Mouse (Mus musculus): Measurements from ENCODE around the gene Fam25c. TPM values are rescaled to one million over a fixed set of nuclear protein-coding genes. Genes with fewer than 3 reads are reported as not detected.

Gene Fam25c
- total and polyA plus RNA-seq, 3 experiments, result not detected

- dilution Hi-C loops (cut with MboI; ENCODE audit: extremely low pct_ligation_motif_present, extremely low pct_unique_long_range_greater_than_20kb, low sequenced_read_pairs) (no loop called here), in situ Hi-C loops (cut with MboI; ENCODE audit: low pct_ligation_motif_present, low pct_unique_long_range_greater_than_20kb, low sequenced_read_pairs) (no loop called here)
- H3K4me1 ChIP-seq (ENCODE audit: control insufficient read depth in 1 of 2, insufficient read depth in 2 of 2), result peaks cover 5 to 13% of the 10 kb centered on the region in 2 experiments; a peak in 3 of 4 replicates
- no peak overlapping the region for H3K27ac ChIP-seq (ENCODE audit: insufficient read depth, low read depth)
- no peak overlapping the region for H3K9ac ChIP-seq (ENCODE audit: insufficient read depth, low read depth)
- no peaks in the 10 kb centered on the region for H3K9me3 ChIP-seq (replicated peaks; ENCODE audit: low read length)
- H3K27me3 ChIP-seq (replicated peaks), result no peaks in the 10 kb centered on the region
- peaks cover 0 to 23% of the 10 kb centered on the region in 2 experiments for H3K36me3 ChIP-seq (replicated peaks in 1 of 2; ENCODE audit: control insufficient read depth in 1 of 2, insufficient read depth in 1 of 2, low read length in 1 of 2)
- no peak for DNase-seq (ENCODE audit: extremely low read depth)
- H3K4me2 ChIP-seq (ENCODE audit: insufficient read depth, low read depth, poor library complexity, severe bottlenecking), result no peak overlapping the region
- no peaks in the 10 kb centered on the region for H3K79me2 ChIP-seq (replicated peaks; ENCODE audit: control insufficient read depth, extremely low read depth, insufficient read depth, poor library complexity, severe bottlenecking)
- TF ChIP-seq POLR2AphosphoS2 (IDR thresholded peaks at IDR 0.05; ENCODE audit: low read depth, low read length) (no peak), MYC (IDR thresholded peaks at IDR 0.05; ENCODE audit: low read depth, low read length) (no peak), ETS1 (conservative IDR thresholded peaks at IDR 0.05; ENCODE audit: low read depth, low read length) (no peak), RAD21 (IDR thresholded peaks at IDR 0.05; ENCODE audit: low read depth, low read length) (no peak), JUN (IDR thresholded peaks at IDR 0.05; ENCODE audit: insufficient read depth, low read depth, low read length) (no peak), TBP (conservative IDR thresholded peaks at IDR 0.05; ENCODE audit: low read depth, low read length) (no peak), MAZ (IDR thresholded peaks at IDR 0.05; ENCODE audit: low read depth, low read length) (no peak), SIN3A (IDR thresholded peaks at IDR 0.05; ENCODE audit: low read length) (no peak), HCFC1 (IDR thresholded peaks at IDR 0.05; ENCODE audit: low read depth, low read length) (no peak), SMC3 (IDR thresholded peaks at IDR 0.05; ENCODE audit: low read depth, low read length) (no peak), PAX5 (IDR thresholded peaks at IDR 0.05; ENCODE audit: low read length) (no peak), MXI1 (IDR thresholded peaks at IDR 0.05; ENCODE audit: low read depth, low read length) (no peak), CHD2 (IDR thresholded peaks at IDR 0.05; ENCODE audit: low read length) (no peak), KAT2A (IDR thresholded peaks at IDR 0.05; ENCODE audit: insufficient replicate concordance, low read length) (no peak), ZMIZ1 (IDR thresholded peaks at IDR 0.05; ENCODE audit: low read depth, low read length) (no peak)
- H3K4me3 ChIP-seq (replicated peaks in 1 of 3; ENCODE audit: low read depth in 2 of 3, low read length in 2 of 3, poor library complexity in 1 of 3), result no peak overlapping the region
Observed at GRCm38 (mm10) chr14:34400021-34400420, 44.8 kb upstream of the Fam25c start.

- H3K27ac ChIP-seq (ENCODE audit: insufficient read depth, low read depth), result no peak overlapping the region
- H3K4me2 ChIP-seq (ENCODE audit: insufficient read depth, low read depth, poor library complexity, severe bottlenecking), result no peak overlapping the region
- TF ChIP-seq SIN3A (IDR thresholded peaks at IDR 0.05; ENCODE audit: low read length) (no peak), NRF1 (IDR thresholded peaks at IDR 0.05; ENCODE audit: low read depth, low read length) (no peak), PAX5 (IDR thresholded peaks at IDR 0.05; ENCODE audit: low read length) (no peak)
- dilution Hi-C loops (cut with MboI; ENCODE audit: extremely low pct_ligation_motif_present, extremely low pct_unique_long_range_greater_than_20kb, low sequenced_read_pairs), result no loop called here
- peaks cover 4 to 10% of the 10 kb centered on the region in 2 experiments; a peak in 3 of 4 replicates for H3K4me1 ChIP-seq (ENCODE audit: control insufficient read depth in 1 of 2, insufficient read depth in 2 of 2)
- in situ Hi-C loops (cut with MboI; ENCODE audit: low pct_ligation_motif_present, low pct_unique_long_range_greater_than_20kb, low sequenced_read_pairs), result no loop called here
- H3K79me2 ChIP-seq (replicated peaks; ENCODE audit: control insufficient read depth, extremely low read depth, insufficient read depth, poor library complexity, severe bottlenecking), result no peaks in the 10 kb centered on the region
- H3K9me3 ChIP-seq (replicated peaks; ENCODE audit: low read length), result no peaks in the 10 kb centered on the region
- no peak overlapping the region for H3K4me3 ChIP-seq (replicated peaks in 1 of 3; ENCODE audit: low read depth in 2 of 3, low read length in 2 of 3, poor library complexity in 1 of 3)
- H3K27me3 ChIP-seq (replicated peaks), result no peaks in the 10 kb centered on the region
- H3K36me3 ChIP-seq (replicated peaks in 1 of 2; ENCODE audit: control insufficient read depth in 1 of 2, insufficient read depth in 1 of 2, low read length in 1 of 2), result peaks cover 0 to 16% of the 10 kb centered on the region in 2 experiments
- no peak for DNase-seq (ENCODE audit: extremely low read depth)
- H3K9ac ChIP-seq (ENCODE audit: insufficient read depth, low read depth), result no peak overlapping the region
Observed at GRCm38 (mm10) chr14:34399301-34399700, 44.1 kb upstream of the Fam25c start.
